Mouse (Mus musculus): ENCODE measurements around the gene Otog.
A peak's percentile ranks its signal among the peaks of the same experiment; 100 is the strongest.

- TF ChIP-seq POLR2A (IDR thresholded peaks at IDR 0.05; ENCODE audit: low read depth, low read length) (no peak), CTCF (IDR thresholded peaks at IDR 0.05; ENCODE audit: borderline replicate concordance, insufficient read depth, low read length) (peak; percentile 84)
Observed at GRCm38 (mm10) chr7:46226253-46226652, 14.5 kb upstream of the Otog start.

Measured in embryonic fibroblast, embryonic 13.5 days (primary cell).